Mouse (Mus musculus) cerebellum, postnatal 4 days (tissue): ENCODE data around the gene Gpr107.
"Not testable (repeated sequence)": the region's sequence is repeated elsewhere in the genome, so short reads cannot be mapped to it uniquely, and the experiment has no call there.

Experiments
- DNase-seq, 2 experiments: peaks; one replicate each; pipeline ENCODE4 v3.0.0; 2022; ENCODE audit warnings: low spot score in 2 of 2, mixed read lengths in 1 of 2

Gene Gpr107

DNA sequence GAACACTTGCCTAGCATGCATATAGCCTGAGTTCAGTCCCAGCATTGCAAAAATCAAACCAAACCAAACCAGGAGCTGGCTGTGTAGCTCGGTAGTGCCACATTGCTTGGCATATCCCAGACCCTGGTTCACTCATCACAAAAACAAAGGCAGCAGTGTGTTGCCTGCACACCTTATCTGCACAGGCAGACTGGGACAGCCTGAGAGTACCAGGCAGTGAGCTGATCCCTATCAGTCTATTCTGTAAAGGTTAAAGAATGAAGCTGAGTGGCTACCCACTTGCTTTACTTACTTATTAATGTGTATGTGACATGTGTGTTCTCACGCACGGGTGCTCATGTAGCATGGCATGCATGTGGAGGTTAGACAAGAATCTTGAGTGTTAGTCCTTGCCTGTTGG lies 4.7 kb downstream of the Gpr107 start:
- DNase-seq, result no peak

GRCm38 (mm10) chr2:31160147-31160920 lies 8.2 kb downstream of the Gpr107 start:
- no peak for DNase-seq

DNA sequence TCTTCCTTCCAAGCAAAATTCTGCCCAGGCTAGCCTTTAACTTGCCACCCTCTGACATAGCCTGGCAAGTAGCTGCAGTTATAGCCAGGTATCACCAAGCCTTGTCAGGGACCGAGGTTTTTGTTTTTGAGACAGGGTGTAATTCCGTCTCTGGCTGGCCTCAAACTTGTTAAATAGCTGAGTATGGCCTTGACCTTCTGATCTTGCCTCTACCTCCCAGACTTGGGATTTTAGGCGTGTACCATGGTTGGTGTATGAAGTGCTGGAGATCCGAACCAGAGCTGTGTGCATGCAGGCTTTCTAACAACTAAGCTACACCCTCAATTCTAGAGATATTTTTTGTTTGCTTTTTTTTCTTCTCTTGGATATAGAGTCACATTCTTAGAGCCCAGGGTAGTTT lies 9.5 kb downstream of the Gpr107 start:
- no peak for DNase-seq

GRCm38 (mm10) chr2:31163361-31164118 lies 11.4 kb downstream of the Gpr107 start:
- no peak for DNase-seq

DNA sequence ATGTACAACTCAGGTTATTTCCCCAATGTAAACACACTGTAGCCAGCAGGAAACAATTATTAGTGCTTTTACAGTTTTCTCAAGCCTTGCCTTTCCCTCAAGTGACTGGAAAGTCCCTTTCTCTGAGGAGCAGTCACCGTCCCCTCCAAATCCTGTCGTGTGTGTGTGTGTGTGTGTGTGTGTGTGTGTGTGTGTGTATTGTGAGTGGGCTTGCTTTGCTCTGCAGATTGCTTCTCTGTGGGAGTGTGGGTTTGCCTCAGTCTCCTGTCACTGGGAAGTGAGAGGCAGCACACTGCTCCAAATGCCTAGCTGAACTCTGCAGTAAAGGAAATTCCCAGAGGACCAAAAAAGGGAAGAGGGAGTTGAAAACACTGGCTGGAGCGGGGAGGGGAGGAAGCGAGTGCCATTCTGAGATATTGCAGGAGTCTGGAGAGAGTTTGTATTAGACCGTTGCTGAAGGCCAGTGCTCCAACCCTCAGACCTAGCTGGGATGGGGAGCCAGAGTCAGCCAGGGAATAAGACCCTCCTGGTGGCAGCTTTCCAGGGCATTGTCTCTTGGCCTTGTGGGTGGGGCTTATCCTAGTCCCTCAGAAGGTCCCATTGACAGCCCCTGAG lies 12.8 kb downstream of the Gpr107 start:
- DNase-seq, result no peak

GRCm38 (mm10) chr2:31165529-31165928 lies 13.4 kb downstream of the Gpr107 start:
- no peak for DNase-seq

- not testable (repeated sequence) for DNase-seq
Observed at GRCm38 (mm10) chr2:31167571-31167970, 15.5 kb downstream of the Gpr107 start.

- no peak for DNase-seq
Observed at GRCm38 (mm10) chr2:31169001-31169400, 16.9 kb downstream of the Gpr107 start.

GRCm38 (mm10) chr2:31170164-31170563 lies 18.0 kb downstream of the Gpr107 start:
- DNase-seq, result no peak

- DNase-seq, result no peak
Observed at GRCm38 (mm10) chr2:31172001-31172400, 19.9 kb downstream of the Gpr107 start.

- DNase-seq, result no peak
Observed at GRCm38 (mm10) chr2:31172536-31172935, 20.4 kb downstream of the Gpr107 start.

- no peak for DNase-seq
Observed at GRCm38 (mm10) chr2:31173290-31173689, 21.2 kb downstream of the Gpr107 start.

- DNase-seq, result not testable (repeated sequence)
Observed at GRCm38 (mm10) chr2:31178593-31178992, 26.5 kb downstream of the Gpr107 start.

- no peak for DNase-seq
Observed at GRCm38 (mm10) chr2:31179471-31179870, 27.4 kb downstream of the Gpr107 start.

GRCm38 (mm10) chr2:31180081-31180551 lies 28.0 kb downstream of the Gpr107 start:
- DNase-seq, result no peak

- no peak for DNase-seq
Observed at GRCm38 (mm10) chr2:31182786-31183330, 30.7 kb downstream of the Gpr107 start.

DNA sequence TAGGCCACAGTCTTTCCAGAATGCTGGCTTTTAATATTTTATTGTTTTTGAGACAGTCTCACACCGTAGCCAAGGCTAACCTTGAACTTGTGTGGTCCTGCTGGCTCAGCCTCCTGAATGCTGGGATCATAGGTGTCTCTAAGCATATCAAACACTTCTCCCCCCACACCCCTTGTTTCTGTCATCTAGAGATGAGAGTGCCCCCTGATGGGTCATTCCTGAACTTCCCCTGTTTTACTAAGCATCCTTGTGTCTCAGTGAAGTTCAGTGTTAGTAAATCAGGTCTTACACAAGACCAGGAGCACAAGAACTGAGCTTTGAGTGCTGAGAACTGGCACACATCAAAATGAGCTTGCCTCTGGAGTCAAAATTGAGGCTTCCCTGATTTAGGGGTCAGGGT lies 31.7 kb downstream of the Gpr107 start:
- DNase-seq, result no peak

DNA sequence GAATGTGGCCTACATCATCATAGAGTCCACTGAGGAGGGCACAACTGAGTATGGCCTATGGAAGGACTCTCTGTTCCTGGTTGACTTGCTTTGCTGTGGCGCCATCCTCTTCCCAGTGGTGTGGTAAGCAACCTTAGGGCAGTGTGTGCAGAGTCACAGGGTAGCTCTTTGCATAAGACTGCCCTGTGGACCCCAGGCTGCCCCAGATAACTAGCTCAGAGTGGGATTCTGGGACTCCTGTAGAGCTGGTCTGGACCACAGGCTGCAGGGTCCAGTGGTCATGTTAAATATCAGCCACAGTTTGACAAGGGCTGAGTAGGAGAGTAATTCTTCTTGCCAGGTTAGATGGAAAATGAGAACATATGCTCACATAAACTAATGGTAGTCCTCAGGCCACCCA lies 36.6 kb downstream of the Gpr107 start:
- DNase-seq, result no peak

DNA sequence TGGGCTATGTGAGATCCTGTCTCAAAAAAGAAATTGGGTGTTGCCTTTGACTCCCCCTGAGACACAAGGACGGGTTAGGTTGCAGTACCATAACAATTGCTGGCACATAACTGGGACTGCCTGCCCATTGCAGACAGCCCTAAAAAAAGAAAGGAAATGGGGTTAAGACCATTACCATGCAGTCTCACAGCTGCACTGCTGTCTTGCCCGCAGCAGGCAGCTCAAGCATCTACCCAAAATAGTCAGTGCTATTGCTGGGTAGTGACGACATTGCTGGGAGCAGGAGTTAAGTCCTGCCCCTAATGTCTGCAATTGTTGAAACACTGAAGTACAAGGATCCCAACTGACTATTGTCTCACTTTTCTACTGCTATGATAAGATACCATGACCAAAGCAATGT lies 37.5 kb downstream of the Gpr107 start:
- no peak for DNase-seq

- no peak for DNase-seq
Observed at GRCm38 (mm10) chr2:31191765-31192164, 39.6 kb downstream of the Gpr107 start.

GRCm38 (mm10) chr2:31194356-31195021 lies 42.4 kb downstream of the Gpr107 start:
- peak in 1 of 2 experiments; percentile 42 for DNase-seq

DNA sequence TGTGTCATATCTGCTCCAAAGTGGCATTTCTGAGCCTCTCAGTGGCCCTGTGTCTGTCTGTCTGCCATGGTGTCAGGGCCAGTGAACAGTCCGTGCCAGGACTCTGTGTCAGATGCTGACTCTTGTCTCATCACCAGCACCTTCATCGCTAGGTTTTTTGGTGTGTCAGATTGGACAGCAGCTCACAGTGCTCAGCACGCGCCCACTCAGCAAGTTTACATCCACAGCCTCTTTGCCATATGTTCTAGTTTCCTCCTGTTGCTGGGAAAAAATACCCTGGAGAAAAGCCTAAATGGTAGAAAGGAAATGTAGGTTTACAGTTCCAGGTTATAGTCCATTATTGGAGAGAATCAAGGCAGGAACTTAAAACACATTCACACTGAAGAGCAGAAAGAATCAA lies 46.5 kb downstream of the Gpr107 start:
- no peak for DNase-seq
